Mouse (Mus musculus): ENCODE results near the gene Serpinb9b. TPM values are rescaled to one million over a fixed set of nuclear protein-coding genes. Genes with fewer than 3 reads are reported as not detected.

Serpinb9b gene
- polyA plus RNA-seq, 1 experiment: 6.5 TPM

GRCm38 (mm10) chr13:33048187-33048586, 21.0 kb downstream of the Serpinb9b start:
- TF ChIP-seq CTCF (IDR thresholded peaks at IDR 0.05; ENCODE audit: low read depth, low read length) (no peak), EP300 (IDR thresholded peaks at IDR 0.05; ENCODE audit: insufficient read depth, low read depth, low read length) (no peak), POLR2A (IDR thresholded peaks at IDR 0.05; ENCODE audit: insufficient read depth, low read length) (no peak)

GRCm38 (mm10) chr13:33051697-33052096, 24.5 kb downstream of the Serpinb9b start:
- Histone ChIP-seq H3K4me3 (ENCODE audit: low read depth, low read length) (no peak overlapping the region), H3K27me3 (ENCODE audit: control insufficient read depth, insufficient read depth, low read length, poor library complexity, severe bottlenecking) (no peaks in the 10 kb centered on the region), H3K36me3 (ENCODE audit: control insufficient read depth, insufficient read depth, low read length, poor library complexity, severe bottlenecking) (no peaks in the 10 kb centered on the region), H3K9ac (ENCODE audit: low read depth, poor library complexity, severe bottlenecking) (no peak overlapping the region), H3K9me3 (replicated peaks; ENCODE audit: control insufficient read depth, insufficient read depth, low read length, poor library complexity, severe bottlenecking) (peaks cover 13% of the 10 kb centered on the region), H3K4me1 (ENCODE audit: control insufficient read depth, insufficient read depth, low read length) (no peaks in the 10 kb centered on the region), H3K27ac (ENCODE audit: insufficient read depth, low read length) (no peak overlapping the region)
- TF ChIP-seq EP300 (IDR thresholded peaks at IDR 0.05; ENCODE audit: insufficient read depth, low read depth, low read length): no peak
- TF ChIP-seq CTCF (IDR thresholded peaks at IDR 0.05; ENCODE audit: low read depth, low read length): no peak
- no peak for TF ChIP-seq POLR2A (IDR thresholded peaks at IDR 0.05; ENCODE audit: insufficient read depth, low read length)

More at GRCm38 (mm10) chr13:33048187-33048586, 21.0 kb downstream of the Serpinb9b start:
- no peaks in the 10 kb centered on the region for H3K36me3 ChIP-seq (ENCODE audit: control insufficient read depth, insufficient read depth, low read length, poor library complexity, severe bottlenecking)
- no peak overlapping the region for H3K9ac ChIP-seq (ENCODE audit: low read depth, poor library complexity, severe bottlenecking)
- H3K9me3 ChIP-seq (replicated peaks; ENCODE audit: control insufficient read depth, insufficient read depth, low read length, poor library complexity, severe bottlenecking): no peaks in the 10 kb centered on the region
- H3K4me3 ChIP-seq (ENCODE audit: low read depth, low read length): no peak overlapping the region
- no peak overlapping the region for H3K27ac ChIP-seq (ENCODE audit: insufficient read depth, low read length)
- H3K4me1 ChIP-seq (ENCODE audit: control insufficient read depth, insufficient read depth, low read length): no peaks in the 10 kb centered on the region
- H3K27me3 ChIP-seq (ENCODE audit: control insufficient read depth, insufficient read depth, low read length, poor library complexity, severe bottlenecking): no peaks in the 10 kb centered on the region

- H3K27ac ChIP-seq (ENCODE audit: insufficient read depth, low read length): no peak overlapping the region
- TF ChIP-seq CTCF (IDR thresholded peaks at IDR 0.05; ENCODE audit: low read depth, low read length): no peak
- no peak for TF ChIP-seq EP300 (IDR thresholded peaks at IDR 0.05; ENCODE audit: insufficient read depth, low read depth, low read length)
- TF ChIP-seq POLR2A (IDR thresholded peaks at IDR 0.05; ENCODE audit: insufficient read depth, low read length): no peak
These were observed 35.8 kb downstream of the Serpinb9b start for GRCm38 (mm10) chr13:33063048-33063447.

GRCm38 (mm10) chr13:33067387-33067977, 40.3 kb downstream of the Serpinb9b start:
- no peaks in the 10 kb centered on the region for H3K4me1 ChIP-seq (ENCODE audit: control insufficient read depth, insufficient read depth, low read length)
- no peak overlapping the region for H3K4me3 ChIP-seq (ENCODE audit: low read depth, low read length)
- H3K9ac ChIP-seq (ENCODE audit: low read depth, poor library complexity, severe bottlenecking): no peak overlapping the region
- H3K27ac ChIP-seq (ENCODE audit: insufficient read depth, low read length): no peak overlapping the region
- no peaks in the 10 kb centered on the region for H3K36me3 ChIP-seq (ENCODE audit: control insufficient read depth, insufficient read depth, low read length, poor library complexity, severe bottlenecking)
- no peak for TF ChIP-seq POLR2A (IDR thresholded peaks at IDR 0.05; ENCODE audit: insufficient read depth, low read length)
- no peak for TF ChIP-seq EP300 (IDR thresholded peaks at IDR 0.05; ENCODE audit: insufficient read depth, low read depth, low read length)
- no peak for TF ChIP-seq CTCF (IDR thresholded peaks at IDR 0.05; ENCODE audit: low read depth, low read length)
- H3K27me3 ChIP-seq (ENCODE audit: control insufficient read depth, insufficient read depth, low read length, poor library complexity, severe bottlenecking): no peaks in the 10 kb centered on the region
- peaks cover 10% of the 10 kb centered on the region; the same call in 1 of the 2 replicates for H3K9me3 ChIP-seq (replicated peaks; ENCODE audit: control insufficient read depth, insufficient read depth, low read length, poor library complexity, severe bottlenecking)

More at GRCm38 (mm10) chr13:33063048-33063447, 35.8 kb downstream of the Serpinb9b start:
- Histone ChIP-seq H3K9me3 (replicated peaks; ENCODE audit: control insufficient read depth, insufficient read depth, low read length, poor library complexity, severe bottlenecking) (peaks cover 10% of the 10 kb centered on the region; the same call in 1 of the 2 replicates), H3K9ac (ENCODE audit: low read depth, poor library complexity, severe bottlenecking) (no peak overlapping the region), H3K36me3 (ENCODE audit: control insufficient read depth, insufficient read depth, low read length, poor library complexity, severe bottlenecking) (no peaks in the 10 kb centered on the region), H3K27me3 (ENCODE audit: control insufficient read depth, insufficient read depth, low read length, poor library complexity, severe bottlenecking) (no peaks in the 10 kb centered on the region), H3K4me3 (ENCODE audit: low read depth, low read length) (no peak overlapping the region), H3K4me1 (ENCODE audit: control insufficient read depth, insufficient read depth, low read length) (no peaks in the 10 kb centered on the region)

GRCm38 (mm10) chr13:33068164-33068563, 40.9 kb downstream of the Serpinb9b start:
- Histone ChIP-seq H3K9me3 (replicated peaks; ENCODE audit: control insufficient read depth, insufficient read depth, low read length, poor library complexity, severe bottlenecking) (peaks cover 5% of the 10 kb centered on the region; the same call in 1 of the 2 replicates), H3K4me3 (ENCODE audit: low read depth, low read length) (no peak overlapping the region), H3K4me1 (ENCODE audit: control insufficient read depth, insufficient read depth, low read length) (no peaks in the 10 kb centered on the region), H3K27me3 (ENCODE audit: control insufficient read depth, insufficient read depth, low read length, poor library complexity, severe bottlenecking) (no peaks in the 10 kb centered on the region), H3K27ac (ENCODE audit: insufficient read depth, low read length) (no peak overlapping the region), H3K9ac (ENCODE audit: low read depth, poor library complexity, severe bottlenecking) (no peak overlapping the region), H3K36me3 (ENCODE audit: control insufficient read depth, insufficient read depth, low read length, poor library complexity, severe bottlenecking) (no peaks in the 10 kb centered on the region)
- no peak for TF ChIP-seq EP300 (IDR thresholded peaks at IDR 0.05; ENCODE audit: insufficient read depth, low read depth, low read length)
- TF ChIP-seq CTCF (IDR thresholded peaks at IDR 0.05; ENCODE audit: low read depth, low read length): no peak
- TF ChIP-seq POLR2A (IDR thresholded peaks at IDR 0.05; ENCODE audit: insufficient read depth, low read length): no peak

- H3K36me3 ChIP-seq (ENCODE audit: control insufficient read depth, insufficient read depth, low read length, poor library complexity, severe bottlenecking): no peaks in the 10 kb centered on the region
- no peaks in the 10 kb centered on the region for H3K9me3 ChIP-seq (replicated peaks; ENCODE audit: control insufficient read depth, insufficient read depth, low read length, poor library complexity, severe bottlenecking)
- no peak overlapping the region for H3K27ac ChIP-seq (ENCODE audit: insufficient read depth, low read length)
- H3K4me1 ChIP-seq (ENCODE audit: control insufficient read depth, insufficient read depth, low read length): no peaks in the 10 kb centered on the region
- no peaks in the 10 kb centered on the region for H3K27me3 ChIP-seq (ENCODE audit: control insufficient read depth, insufficient read depth, low read length, poor library complexity, severe bottlenecking)
- H3K4me3 ChIP-seq (ENCODE audit: low read depth, low read length): no peak overlapping the region
- H3K9ac ChIP-seq (ENCODE audit: low read depth, poor library complexity, severe bottlenecking): no peak overlapping the region
- TF ChIP-seq EP300 (IDR thresholded peaks at IDR 0.05; ENCODE audit: insufficient read depth, low read depth, low read length) (no peak), CTCF (IDR thresholded peaks at IDR 0.05; ENCODE audit: low read depth, low read length) (no peak), POLR2A (IDR thresholded peaks at IDR 0.05; ENCODE audit: insufficient read depth, low read length) (no peak)
These were observed 44.6 kb downstream of the Serpinb9b start for GRCm38 (mm10) chr13:33071776-33072175.

All from ES-Bruce4 (cell line).